Mouse (Mus musculus) midbrain, embryonic 15.5 days (tissue): Measurements from ENCODE around the gene Klhl32. TPM values are rescaled to one million over a fixed set of nuclear protein-coding genes. Genes with fewer than 3 reads are reported as not detected.

Experiments
- ATAC-seq: fragments of 200-750 bp; cut with Nextera tagmentation; replicated peaks from 2 replicates; pipeline ENCODE4 v1.8.0; 2017; ENCODE audit warnings: moderate TSS enrichment
- H3K27ac ChIP-seq: fragments of 300-500 bp; sonication (generic); 2 replicates; pipeline ENCODE4 v1.5.1; 2015; ENCODE audit warnings: mild to moderate bottlenecking, inconsistent platforms
- H3K27me3 ChIP-seq: fragments of 300-500 bp; sonication (generic); replicated peaks from 2 replicates; pipeline ENCODE4 v1.6.1; 2015; ENCODE audit warnings: inconsistent platforms
- H3K36me3 ChIP-seq: fragments of 300-500 bp; sonication (generic); replicated peaks from 2 replicates; pipeline ENCODE4 v1.6.1; 2015; ENCODE audit warnings: inconsistent platforms
- H3K4me1 ChIP-seq: fragments of 300-500 bp; sonication (generic); 2 replicates; pipeline ENCODE4 v1.6.1; 2015; ENCODE audit warnings: inconsistent platforms
- H3K4me2 ChIP-seq: fragments of 300-500 bp; sonication (generic); 2 replicates; pipeline ENCODE4 v1.6.1; 2015; ENCODE audit warnings: inconsistent platforms, mild to moderate bottlenecking, moderate library complexity
- H3K4me3 ChIP-seq: fragments of 300-500 bp; sonication (generic); 2 replicates; pipeline ENCODE4 v1.5.1; 2015; ENCODE audit warnings: mild to moderate bottlenecking, inconsistent platforms
- H3K9ac ChIP-seq: fragments of 300-500 bp; sonication (generic); 2 replicates; pipeline ENCODE4 v1.6.1; 2015; ENCODE audit warnings: mild to moderate bottlenecking, inconsistent platforms
- H3K9me3 ChIP-seq: fragments of 300-500 bp; sonication (generic); 2 replicates; pipeline ENCODE4 v1.6.1; 2016; ENCODE audit warnings: inconsistent platforms
- WGBS: fragments of 180-500 bp; shearing (Covaris S2); methylation state at CpG from one replicate; pipeline ENCODE4 v1.1.7; 2015; ENCODE audit warnings: mixed read lengths; 5-methylcytosine and 5-hydroxymethylcytosine counted together
- polyA plus RNA-seq: library from polyadenylated mRNA; unstranded; fragments of >200 nt; fragmentation: Nextera tagmentation; extraction: Ambion mirVana; gene quantifications from 2 replicates; pipeline ENCODE4 v1.2.1, GENCODE M21; 2015

Klhl32 gene
- polyA plus RNA-seq, 1 experiment from 2014 or later = 32.6 TPM

DNA sequence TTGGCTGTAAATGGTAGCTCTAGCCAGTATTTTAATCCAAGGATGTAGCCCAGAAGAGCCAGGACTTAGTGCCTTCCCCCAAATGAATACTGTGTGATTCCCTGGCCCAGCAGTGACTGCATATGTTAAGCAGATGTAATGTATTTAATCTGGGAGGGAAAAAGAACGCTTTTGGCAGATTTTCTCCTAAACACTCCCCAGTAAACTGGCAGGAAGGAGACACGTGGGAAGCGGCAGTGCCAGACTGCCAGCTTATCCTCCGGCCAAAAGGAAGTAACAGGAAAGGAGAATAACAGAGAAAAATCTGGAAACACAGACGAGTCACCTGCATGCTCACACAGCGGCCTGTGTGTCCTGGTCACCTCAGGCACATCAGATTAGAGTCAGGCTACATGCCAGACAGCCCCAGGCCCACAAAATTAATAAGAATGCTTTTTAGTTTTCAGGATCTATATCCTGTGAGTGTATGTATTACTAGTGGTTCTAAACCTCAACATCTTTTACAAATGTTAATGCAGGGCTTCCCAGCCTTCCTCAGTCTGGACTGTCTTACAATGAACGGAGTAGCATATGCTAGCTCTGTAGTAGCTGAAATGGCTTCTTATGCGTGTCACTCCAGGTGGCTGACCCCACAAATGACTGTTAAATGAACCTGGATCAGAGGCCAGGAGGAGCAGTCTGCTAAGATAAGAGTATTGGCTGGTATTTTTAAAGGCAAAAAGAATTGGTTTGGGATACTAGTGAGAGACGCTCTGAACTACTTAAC is 229.3 kb downstream of the Klhl32 start:
- no peak overlapping the region for H3K27ac ChIP-seq
- H3K36me3 ChIP-seq = no peaks in the 10 kb centered on the region
- H3K4me2 ChIP-seq = no peak overlapping the region
- H3K9me3 ChIP-seq = no peaks in the 10 kb centered on the region
- no peaks in the 10 kb centered on the region for H3K27me3 ChIP-seq
- H3K4me3 ChIP-seq = no peak overlapping the region
- 62% methylated on average over 9 of the region's 9 CpGs for WGBS
- H3K9ac ChIP-seq = no peak overlapping the region
- H3K4me1 ChIP-seq = no peaks in the 10 kb centered on the region
- no peak for ATAC-seq

DNA sequence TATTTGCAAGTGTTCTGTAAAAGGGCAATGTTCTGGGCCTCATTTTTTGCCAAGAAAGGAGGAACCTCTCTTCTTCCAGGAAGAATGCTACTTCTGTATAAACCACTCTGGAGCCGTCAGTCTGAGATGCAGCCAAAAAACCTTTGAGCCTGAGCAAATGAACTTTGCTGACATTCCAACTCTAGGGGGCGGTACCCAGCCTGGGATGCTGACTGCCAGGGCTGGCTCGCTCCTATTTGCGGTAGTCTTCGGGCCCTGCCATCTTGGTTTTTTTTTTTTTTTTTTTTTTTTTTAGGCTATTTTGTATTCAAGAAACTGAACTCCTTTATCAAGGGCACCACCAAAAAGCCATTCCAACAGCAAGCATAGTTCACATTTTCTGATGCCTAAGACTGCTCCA is 230.5 kb downstream of the Klhl32 start:
- no peaks in the 10 kb centered on the region for H3K9me3 ChIP-seq
- H3K36me3 ChIP-seq = no peaks in the 10 kb centered on the region
- 92% methylated on average over 5 of the region's 5 CpGs for WGBS
- no peak for ATAC-seq
- H3K9ac ChIP-seq = no peak overlapping the region
- no peaks in the 10 kb centered on the region for H3K4me1 ChIP-seq
- no peaks in the 10 kb centered on the region for H3K27me3 ChIP-seq
- no peak overlapping the region for H3K4me2 ChIP-seq
- no peak overlapping the region for H3K27ac ChIP-seq
- H3K4me3 ChIP-seq = no peak overlapping the region

DNA sequence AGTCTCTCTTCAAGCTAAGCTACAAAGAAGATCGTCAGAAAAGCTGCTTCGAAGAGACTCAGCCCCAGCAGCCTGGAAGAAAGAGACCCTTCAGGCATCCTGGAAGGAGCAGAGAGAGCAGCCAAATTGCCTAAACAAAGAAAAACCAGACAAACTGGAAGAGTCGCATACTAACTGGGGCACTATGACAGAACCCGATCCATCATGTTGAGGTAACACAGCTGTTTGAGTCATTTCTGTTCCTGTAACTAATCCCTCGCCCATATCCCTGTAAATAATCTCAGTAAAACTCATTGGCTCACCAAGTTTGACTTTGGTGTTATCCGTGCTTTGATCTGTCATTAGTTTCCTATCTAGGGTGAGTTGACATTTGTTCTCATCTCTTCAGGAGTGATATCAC is 230.9 kb downstream of the Klhl32 start:
- Histone ChIP-seq H3K4me1 (no peaks in the 10 kb centered on the region), H3K36me3 (no peaks in the 10 kb centered on the region), H3K4me2 (no peak overlapping the region), H3K27me3 (no peaks in the 10 kb centered on the region), H3K27ac (no peak overlapping the region), H3K9me3 (no peaks in the 10 kb centered on the region), H3K4me3 (no peak overlapping the region), H3K9ac (no peak overlapping the region)
- no peak for ATAC-seq
- 84% methylated on average over 6 of the region's 6 CpGs for WGBS

DNA sequence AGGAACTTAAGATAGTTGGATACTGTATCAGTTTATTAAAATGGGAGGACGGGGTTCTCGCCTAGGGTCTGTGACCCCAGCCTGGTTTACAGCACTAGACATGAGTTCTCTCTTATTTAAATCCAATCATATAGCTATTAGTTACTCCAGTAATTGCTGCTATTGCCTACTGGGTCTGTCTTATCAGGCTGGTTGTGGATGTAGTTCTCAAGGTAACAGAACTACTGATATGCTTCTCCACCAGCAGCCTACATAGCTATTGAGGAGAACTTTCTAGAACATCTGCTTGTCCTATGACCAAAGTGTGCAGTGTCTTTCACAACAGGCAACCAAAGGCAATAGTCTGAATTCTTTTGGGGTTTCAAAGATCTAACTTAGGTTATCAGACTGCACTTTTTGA is 241.4 kb downstream of the Klhl32 start:
- Histone ChIP-seq H3K27me3 (no peaks in the 10 kb centered on the region), H3K4me1 (no peaks in the 10 kb centered on the region), H3K4me2 (no peak overlapping the region), H3K27ac (no peak overlapping the region), H3K9me3 (no peaks in the 10 kb centered on the region), H3K9ac (no peak overlapping the region), H3K36me3 (no peaks in the 10 kb centered on the region), H3K4me3 (no peak overlapping the region)
- no peak for ATAC-seq
- 97% methylated on average over 2 of the region's 2 CpGs for WGBS

DNA sequence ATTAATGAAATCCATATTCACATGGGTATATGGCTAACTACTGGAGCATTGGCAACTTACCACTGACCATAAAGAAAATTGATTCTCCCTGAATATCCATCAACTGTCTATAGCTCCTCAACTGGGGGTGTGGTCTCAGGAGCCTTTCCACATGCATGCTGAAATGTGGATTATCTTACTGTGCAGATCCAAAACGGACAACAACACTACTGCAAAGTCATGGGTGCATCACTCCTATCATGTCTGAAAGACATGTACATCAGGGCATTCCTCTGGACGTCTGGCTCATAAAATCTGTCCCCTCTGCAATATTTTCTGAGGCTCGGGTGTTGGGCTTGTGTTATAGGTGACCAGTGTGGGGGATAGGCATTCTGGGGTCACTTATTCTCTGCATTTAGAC is 241.8 kb downstream of the Klhl32 start:
- no peak overlapping the region for H3K9ac ChIP-seq
- 93% methylated on average over 3 of the region's 3 CpGs for WGBS
- no peaks in the 10 kb centered on the region for H3K9me3 ChIP-seq
- no peak overlapping the region for H3K4me3 ChIP-seq
- H3K4me2 ChIP-seq = no peak overlapping the region
- no peaks in the 10 kb centered on the region for H3K4me1 ChIP-seq
- no peaks in the 10 kb centered on the region for H3K36me3 ChIP-seq
- H3K27ac ChIP-seq = no peak overlapping the region
- no peak for ATAC-seq
- no peaks in the 10 kb centered on the region for H3K27me3 ChIP-seq

DNA sequence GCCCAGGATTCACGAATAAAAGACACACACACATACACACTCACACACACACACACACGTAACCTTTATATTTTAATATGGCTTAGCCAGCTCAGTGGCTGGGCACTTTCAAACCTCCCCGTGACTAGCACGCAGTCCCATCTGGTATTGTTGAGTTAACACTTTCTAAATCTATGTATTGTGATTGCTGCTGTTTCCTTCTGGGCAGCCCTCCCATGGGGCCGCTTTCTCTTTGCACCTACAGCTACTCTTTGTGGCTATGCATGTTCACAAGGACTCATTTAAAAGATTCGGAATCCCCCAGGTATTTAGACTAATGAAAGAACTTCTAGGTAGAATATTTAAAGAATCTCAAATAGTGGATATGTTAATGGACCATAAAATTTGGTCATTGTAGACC is 249.2 kb downstream of the Klhl32 start:
- no peak overlapping the region for H3K27ac ChIP-seq
- H3K4me2 ChIP-seq = no peak overlapping the region
- no peaks in the 10 kb centered on the region for H3K4me1 ChIP-seq
- 85% methylated on average over 6 of the region's 6 CpGs for WGBS
- ATAC-seq = no peak
- H3K9me3 ChIP-seq = no peaks in the 10 kb centered on the region
- H3K9ac ChIP-seq = no peak overlapping the region
- no peaks in the 10 kb centered on the region for H3K36me3 ChIP-seq
- H3K27me3 ChIP-seq = no peaks in the 10 kb centered on the region
- H3K4me3 ChIP-seq = no peak overlapping the region

DNA sequence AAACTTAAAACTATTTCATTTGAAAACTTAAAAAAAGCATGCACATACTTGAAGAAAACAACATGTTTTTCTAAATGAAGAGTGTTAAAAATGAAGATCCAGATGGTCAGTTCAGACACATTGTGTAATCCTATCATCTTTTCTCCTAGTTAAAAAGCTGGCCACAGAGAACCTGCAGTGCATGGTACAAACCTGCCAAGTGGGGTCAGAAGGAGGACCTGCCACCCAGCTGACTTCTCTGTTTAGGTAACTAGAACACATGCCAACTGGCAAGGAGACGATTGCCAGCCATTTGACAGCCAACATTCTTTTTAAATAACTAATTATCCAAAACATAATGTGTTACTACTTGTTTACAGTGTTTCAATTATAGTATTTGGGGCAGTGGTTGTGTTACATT is 252.3 kb downstream of the Klhl32 start:
- no peak for ATAC-seq
- no peak overlapping the region for H3K9ac ChIP-seq
- H3K4me3 ChIP-seq = no peak overlapping the region
- no peaks in the 10 kb centered on the region for H3K27me3 ChIP-seq
- WGBS = 63% methylated on average over 1 of the region's 1 CpGs
- no peaks in the 10 kb centered on the region for H3K36me3 ChIP-seq
- no peaks in the 10 kb centered on the region for H3K4me1 ChIP-seq
- H3K27ac ChIP-seq = no peak overlapping the region
- H3K4me2 ChIP-seq = no peak overlapping the region
- H3K9me3 ChIP-seq = no peaks in the 10 kb centered on the region

DNA sequence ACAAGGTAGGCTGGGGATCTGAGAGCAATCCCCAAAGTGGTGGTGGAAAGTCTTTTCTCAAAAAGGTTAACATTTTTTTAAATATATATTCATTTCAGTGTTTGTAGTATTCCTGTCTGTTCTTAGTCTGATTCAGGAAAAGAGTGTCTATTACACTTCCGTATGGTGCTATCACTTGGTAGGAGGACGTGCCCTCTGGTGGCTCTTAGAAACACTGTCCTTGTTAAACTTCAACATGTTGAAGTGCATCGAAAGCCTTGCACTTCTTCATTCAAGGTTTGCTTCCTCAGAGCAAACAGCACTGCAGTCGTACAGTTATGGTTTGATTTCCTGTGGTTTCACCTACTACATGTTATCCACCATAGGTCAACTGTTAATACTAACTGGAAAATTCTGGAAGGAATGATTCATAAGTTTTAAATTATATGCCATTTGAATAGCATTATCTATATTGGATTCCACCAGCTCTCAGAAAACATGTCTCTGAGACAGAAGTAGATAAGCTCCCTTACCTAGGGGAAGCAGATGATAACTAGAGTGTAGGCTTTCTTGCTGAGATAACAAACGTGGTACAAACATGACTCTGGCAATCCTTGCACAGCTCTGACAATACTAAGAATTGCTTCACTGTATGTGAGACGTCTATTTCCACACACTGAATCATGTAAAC is 253.8 kb downstream of the Klhl32 start:
- H3K27me3 ChIP-seq = no peaks in the 10 kb centered on the region
- no peak overlapping the region for H3K4me2 ChIP-seq
- H3K4me3 ChIP-seq = no peak overlapping the region
- H3K27ac ChIP-seq = no peak overlapping the region
- no peaks in the 10 kb centered on the region for H3K4me1 ChIP-seq
- no peaks in the 10 kb centered on the region for H3K36me3 ChIP-seq
- H3K9ac ChIP-seq = no peak overlapping the region
- no peaks in the 10 kb centered on the region for H3K9me3 ChIP-seq
- 89% methylated on average over 6 of the region's 6 CpGs for WGBS
- no peak for ATAC-seq

DNA sequence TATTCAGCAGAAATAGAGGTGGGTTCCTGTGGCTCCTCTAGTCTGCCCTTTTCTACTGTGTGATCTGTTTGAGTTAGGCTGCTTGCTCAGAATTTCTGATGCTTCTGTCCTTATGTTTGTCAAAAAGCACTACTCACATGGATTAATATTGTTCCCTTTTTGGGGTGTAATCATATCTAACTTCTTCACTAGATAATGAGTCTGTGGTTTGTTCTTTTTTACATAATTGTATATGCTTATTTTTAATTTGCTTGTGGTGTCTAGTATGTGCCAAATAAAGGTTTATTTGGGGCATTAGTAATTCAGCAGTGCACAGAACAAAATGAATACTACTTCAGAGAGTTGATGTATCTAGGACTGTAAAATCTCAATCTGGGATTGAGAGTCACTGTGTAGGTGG is 256.1 kb downstream of the Klhl32 start:
- Histone ChIP-seq H3K27me3 (no peaks in the 10 kb centered on the region), H3K9ac (no peak overlapping the region), H3K4me2 (no peak overlapping the region), H3K9me3 (no peaks in the 10 kb centered on the region), H3K27ac (no peak overlapping the region), H3K4me1 (no peaks in the 10 kb centered on the region), H3K36me3 (no peaks in the 10 kb centered on the region), H3K4me3 (no peak overlapping the region)
- ATAC-seq = no peak

DNA sequence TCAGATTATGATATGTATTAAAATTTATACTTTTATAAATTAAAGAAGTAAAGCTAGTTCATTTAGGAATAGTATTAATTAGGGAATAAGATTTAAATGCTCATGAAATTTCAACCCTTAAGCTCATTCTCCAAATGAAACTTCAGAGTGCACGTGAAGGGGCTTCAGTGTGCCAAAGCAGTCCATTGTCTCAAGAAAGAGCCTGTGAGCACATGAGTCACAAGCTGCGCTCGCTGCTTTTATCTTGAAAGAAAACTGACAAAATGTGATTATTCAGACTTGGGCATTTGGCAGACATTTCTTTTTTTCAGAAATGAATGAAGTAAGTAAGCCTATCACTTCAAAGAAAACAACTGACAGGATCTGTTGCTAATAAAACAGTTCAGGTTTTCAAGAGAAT is 266.9 kb downstream of the Klhl32 start:
- H3K4me2 ChIP-seq = no peak overlapping the region
- no peaks in the 10 kb centered on the region for H3K27me3 ChIP-seq
- no peak for ATAC-seq
- no peak overlapping the region for H3K4me3 ChIP-seq
- no peaks in the 10 kb centered on the region for H3K4me1 ChIP-seq
- H3K36me3 ChIP-seq = no peaks in the 10 kb centered on the region
- H3K9me3 ChIP-seq = no peaks in the 10 kb centered on the region
- no peak overlapping the region for H3K9ac ChIP-seq
- 37% methylated on average over 3 of the region's 3 CpGs for WGBS
- H3K27ac ChIP-seq = no peak overlapping the region

DNA sequence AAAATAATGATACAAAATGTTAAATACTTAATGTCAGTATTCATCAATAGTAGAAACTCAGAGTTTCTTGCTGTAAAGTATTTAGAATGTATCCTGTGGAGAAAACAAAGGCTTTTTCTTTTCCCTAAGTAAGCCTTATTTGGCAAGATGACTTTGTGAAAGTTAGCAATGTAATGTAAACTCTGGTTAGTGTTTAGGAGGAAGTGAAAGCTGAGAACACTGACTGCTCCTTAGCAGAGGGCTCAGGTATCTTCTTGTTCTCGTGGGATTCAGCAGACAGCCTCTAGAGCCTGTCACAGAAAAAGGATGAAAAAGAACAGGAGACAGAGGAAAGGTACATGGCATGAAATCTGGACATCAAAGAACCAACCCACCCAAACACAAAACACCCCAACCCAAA is 268.6 kb downstream of the Klhl32 start:
- 75% methylated on average over 1 of the region's 1 CpGs for WGBS
- Histone ChIP-seq H3K9ac (no peak overlapping the region), H3K4me3 (no peak overlapping the region), H3K27me3 (no peaks in the 10 kb centered on the region), H3K4me2 (no peak overlapping the region), H3K36me3 (no peaks in the 10 kb centered on the region), H3K27ac (no peak overlapping the region), H3K9me3 (no peaks in the 10 kb centered on the region), H3K4me1 (no peaks in the 10 kb centered on the region)
- no peak for ATAC-seq

DNA sequence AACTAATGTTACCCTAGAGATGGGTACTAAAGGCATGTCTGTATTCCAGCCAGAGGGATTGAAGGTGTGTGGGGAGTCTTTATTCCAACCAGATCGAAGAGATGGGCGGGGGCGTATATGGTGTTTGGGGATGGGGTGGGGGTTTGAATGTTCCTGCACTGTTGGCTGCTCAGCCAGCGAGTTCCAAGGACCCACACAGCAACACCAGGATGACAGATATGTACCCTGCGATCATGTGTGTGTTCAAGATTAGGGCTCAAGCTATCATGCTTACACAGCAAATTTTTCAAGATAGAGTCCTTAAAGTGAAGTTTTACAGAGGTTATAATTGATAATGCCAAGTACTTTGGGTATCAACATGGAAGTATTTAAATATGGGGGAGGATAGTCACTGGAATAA is 273.3 kb downstream of the Klhl32 start:
- no peak overlapping the region for H3K4me2 ChIP-seq
- H3K9me3 ChIP-seq = no peaks in the 10 kb centered on the region
- H3K9ac ChIP-seq = no peak overlapping the region
- ATAC-seq = no peak
- no peaks in the 10 kb centered on the region for H3K36me3 ChIP-seq
- H3K27me3 ChIP-seq = no peaks in the 10 kb centered on the region
- WGBS = 97% methylated on average over 5 of the region's 5 CpGs
- no peak overlapping the region for H3K4me3 ChIP-seq
- H3K4me1 ChIP-seq = no peaks in the 10 kb centered on the region
- H3K27ac ChIP-seq = no peak overlapping the region

DNA sequence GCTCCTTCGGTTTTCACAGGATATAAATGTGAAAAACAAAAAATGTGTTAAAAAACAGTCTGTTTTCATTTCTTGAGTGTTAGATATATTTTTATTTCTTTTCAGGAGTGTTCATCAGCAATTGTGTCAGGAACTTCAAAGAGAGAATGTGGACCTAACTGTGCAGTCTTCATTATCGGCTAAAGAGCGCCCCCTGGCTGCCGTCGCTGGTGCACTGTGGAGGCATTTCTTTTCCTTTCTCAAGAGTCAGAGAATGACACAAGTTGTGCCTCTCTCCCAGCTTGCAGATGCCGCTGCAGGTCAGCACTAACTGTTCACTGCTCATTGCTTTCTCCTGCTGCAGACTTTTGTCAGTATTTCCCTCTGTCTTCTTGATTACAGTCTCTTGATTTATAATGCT is 276.6 kb downstream of the Klhl32 start:
- no peak overlapping the region for H3K9ac ChIP-seq
- WGBS = 13% methylated on average over 6 of the region's 6 CpGs
- H3K4me2 ChIP-seq = no peak overlapping the region
- no peaks in the 10 kb centered on the region for H3K27me3 ChIP-seq
- no peaks in the 10 kb centered on the region for H3K4me1 ChIP-seq
- no peaks in the 10 kb centered on the region for H3K36me3 ChIP-seq
- no peak overlapping the region for H3K4me3 ChIP-seq
- ATAC-seq = peak; percentile 94
- no peak overlapping the region for H3K27ac ChIP-seq
- no peaks in the 10 kb centered on the region for H3K9me3 ChIP-seq
